Mouse (Mus musculus) CD8-positive naive resting alpha-beta T cell, adult 2 months (primary cell): ENCODE results near the gene Lpar2.

Experiments
- DNase-seq, 2 experiments: peaks; one replicate each; pipeline ENCODE4 v3.0.0; 2022; ENCODE audit warnings: low read depth in 2 of 2, low spot score in 2 of 2

The Lpar2 gene

DNA sequence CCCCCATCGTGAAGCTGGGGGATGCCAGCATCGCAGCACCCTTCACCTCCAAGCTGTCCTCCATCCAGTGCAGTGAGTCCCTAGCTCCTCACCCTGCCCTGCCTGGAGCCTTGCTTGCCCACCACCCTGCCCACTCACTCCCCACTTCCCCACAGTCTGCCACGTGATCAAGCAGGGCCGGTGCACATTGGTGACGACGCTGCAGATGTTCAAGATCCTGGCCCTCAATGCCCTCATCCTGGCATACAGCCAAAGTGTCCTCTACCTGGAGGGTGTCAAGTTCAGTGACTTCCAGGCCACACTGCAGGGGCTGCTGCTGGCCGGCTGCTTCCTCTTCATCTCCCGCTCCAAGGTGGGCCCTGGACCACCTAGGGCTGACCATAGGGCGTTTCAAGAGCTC, 16.7 kb upstream of the Lpar2 start:
- no peak for DNase-seq

DNA sequence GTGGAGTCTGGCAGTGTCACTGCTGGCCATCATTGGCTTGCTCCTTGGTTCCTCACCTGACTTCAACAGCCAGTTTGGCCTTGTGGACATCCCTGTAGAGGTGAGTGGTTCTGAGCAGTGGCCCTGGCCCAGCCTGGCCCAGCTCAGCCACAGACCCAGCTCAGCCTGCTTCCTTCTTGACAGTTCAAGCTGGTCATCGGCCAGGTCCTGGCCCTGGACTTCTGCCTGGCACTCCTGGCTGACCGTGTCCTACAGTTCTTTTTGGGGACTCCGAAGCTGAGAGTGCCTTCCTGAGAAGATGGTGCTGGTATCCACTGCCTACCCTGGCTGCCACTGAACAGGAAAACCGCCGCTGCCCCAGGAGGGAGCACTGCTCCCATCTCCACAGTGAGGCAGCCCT, 15.0 kb upstream of the Lpar2 start:
- no peak for DNase-seq

DNA sequence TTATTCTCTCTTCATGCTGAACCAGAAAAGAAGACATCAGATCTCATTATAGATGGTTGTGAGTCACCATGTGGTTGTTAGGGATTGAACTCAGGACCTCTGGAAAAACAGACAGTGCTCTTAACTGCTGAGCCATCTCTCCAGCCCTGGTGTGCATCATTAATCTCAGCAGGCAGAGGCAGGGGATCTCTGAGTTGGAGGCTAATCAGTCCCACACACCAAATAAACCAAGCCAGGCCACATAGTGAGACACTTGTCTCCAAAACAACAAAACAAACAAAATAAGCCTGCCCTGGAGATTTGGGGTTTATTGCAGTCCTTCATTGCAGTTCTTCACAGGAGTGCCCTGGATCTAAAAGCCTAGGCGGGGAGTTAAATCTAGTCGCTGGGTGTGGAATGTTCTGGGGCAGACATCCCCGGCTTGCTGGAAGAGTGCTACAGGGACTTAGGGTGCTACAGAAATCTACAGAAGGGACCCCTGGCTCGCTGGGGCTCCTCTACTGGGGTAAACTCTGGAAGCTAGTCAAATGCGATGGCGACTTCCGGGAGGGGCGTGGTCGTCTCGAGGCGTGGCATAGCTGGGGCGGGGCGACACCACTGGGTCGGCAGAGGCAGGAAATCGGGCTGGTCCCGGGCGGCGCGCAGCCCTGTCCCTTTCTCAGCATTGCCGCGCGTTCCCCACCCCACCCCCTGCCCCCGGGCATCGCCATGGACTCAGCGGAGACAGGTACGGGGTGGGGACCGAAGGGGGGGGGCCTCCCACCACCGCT, 13.9 kb upstream of the Lpar2 start, which contains the start of gene Gmip:
Gene Gmip (plus strand): TSS at position 586 of the 770 bp plus-strand sequence.
- peak; percentile 82 to 94 for DNase-seq

DNA sequence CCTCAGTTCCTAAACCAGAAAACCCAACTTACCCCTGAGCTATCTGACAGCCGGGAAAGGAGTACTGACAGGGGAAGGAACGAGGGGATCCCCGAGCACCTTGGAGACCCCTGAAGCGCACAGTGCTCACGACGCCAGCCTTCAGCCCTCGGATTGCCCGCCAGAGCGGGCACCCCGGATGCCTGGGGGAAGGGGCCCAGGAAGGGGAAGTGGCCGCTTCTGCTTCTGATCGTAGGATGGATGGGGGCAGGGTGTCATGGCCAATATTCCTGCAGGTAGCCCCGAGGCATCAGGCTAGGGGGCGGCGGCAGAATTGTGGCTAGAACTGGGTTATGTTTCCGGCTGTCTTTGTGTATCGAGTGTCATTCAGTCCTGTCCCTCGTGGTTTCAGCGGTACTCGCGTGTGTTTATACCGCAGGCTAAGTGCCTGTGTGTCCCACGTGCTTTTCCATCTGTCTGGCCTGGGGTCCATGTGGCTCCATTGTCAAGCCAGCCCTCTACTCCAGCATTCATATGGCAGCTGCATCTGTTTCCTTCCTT, 13.3 kb upstream of the Lpar2 start:
- peak; percentile 36 to 44 for DNase-seq

DNA sequence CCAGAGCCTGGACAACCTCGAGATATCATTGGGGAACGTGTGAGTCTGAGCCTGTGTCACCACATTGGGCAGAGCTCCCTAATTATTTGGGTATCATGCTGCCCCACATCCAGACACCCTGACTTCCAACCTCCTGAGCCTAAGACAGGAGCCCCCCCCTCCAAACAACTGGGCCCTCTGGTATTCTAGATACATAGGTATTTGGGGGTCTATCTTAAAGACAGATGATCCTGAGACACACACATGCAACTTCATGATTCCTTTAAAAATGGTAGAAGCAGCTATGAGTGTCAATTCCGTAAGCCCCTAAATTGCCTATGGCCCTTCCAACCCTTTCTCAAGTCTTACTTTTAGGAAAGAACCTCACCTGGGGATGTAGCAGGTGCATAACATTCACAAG, 12.4 kb upstream of the Lpar2 start:
- no peak for DNase-seq

DNA sequence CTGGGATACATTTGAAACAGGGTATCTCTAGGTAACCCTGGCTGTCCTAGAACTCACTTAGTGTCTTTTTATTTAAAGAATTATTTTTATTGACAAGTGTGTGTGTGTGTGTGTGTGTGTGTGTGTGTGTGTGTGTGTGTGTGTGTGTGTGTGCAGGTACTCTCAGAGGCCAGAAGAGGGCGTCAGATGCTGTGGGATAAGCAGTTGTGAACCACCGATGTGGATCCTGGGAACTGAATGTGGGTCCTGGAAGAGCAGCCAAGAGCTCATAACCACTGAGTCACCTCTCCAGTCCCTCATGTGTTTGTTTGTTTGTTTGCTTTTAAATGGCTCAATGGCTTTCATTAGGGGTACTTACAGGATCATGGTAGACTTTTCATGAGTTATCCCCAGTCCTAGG, 7.3 kb upstream of the Lpar2 start:
- no peak for DNase-seq

DNA sequence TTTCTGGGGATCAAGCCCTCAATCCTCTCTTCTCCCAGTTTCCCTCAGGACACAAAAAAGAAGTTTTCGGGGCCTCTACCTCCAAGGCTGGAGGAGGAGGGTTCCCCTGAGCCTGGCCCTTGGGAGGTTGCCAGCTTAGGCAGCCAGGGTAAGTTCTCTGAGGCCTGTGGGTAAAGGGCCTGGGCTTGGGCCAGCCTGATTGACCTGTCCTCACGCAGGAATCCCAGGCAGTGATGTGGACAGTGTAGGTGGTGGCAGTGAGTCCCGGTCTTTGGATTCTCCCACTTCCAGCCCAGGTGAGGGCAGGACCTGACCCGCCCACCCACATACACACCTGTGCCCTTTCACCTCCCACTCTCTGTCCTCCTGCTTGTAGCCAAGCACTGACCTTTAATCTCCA, 6.8 kb upstream of the Lpar2 start:
- DNase-seq = no peak

DNA sequence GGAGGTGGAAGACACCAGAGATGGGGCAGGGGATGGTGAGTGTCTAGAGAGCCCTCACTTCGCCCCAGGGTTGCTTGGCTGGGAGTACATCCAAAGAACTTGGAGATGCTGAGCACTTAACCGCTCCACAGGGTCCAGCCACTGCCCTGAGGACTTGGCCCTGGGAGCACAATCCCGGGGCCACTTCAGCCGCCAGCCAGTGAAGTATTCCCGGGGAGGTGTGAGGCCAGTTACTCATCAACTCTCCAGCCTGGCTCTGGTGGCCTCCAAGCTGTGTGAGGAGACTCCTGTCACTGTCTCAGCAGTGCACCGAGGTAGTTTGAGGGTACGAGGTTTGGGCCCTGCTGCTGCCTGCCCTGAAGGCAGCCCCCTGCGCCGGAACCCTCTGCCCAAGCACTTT, 1.8 kb upstream of the Lpar2 start:
- no peak for DNase-seq

DNA sequence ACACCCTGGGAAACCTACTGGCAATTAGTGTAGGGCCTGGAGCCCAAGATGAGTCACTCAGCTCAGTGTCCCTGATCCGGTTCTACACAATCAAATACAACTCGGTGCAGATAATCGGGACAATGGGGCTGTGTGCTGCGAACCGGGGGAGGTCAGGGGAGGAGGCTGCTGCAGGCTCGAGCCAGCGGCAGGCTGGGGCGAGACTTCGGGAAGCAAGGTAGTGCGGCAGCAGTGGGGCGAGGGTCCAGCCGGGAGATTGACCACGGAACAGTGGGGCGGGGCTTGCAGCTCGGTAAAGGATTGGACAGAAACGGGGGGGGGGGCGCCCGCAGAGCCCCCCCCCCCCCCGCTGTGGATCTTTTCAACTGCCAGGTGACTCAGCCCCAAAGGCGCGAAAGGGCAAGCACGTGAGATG, 251 bp upstream of the Lpar2 start:
- peak in 1 of 2 experiments; percentile 11 for DNase-seq

DNA sequence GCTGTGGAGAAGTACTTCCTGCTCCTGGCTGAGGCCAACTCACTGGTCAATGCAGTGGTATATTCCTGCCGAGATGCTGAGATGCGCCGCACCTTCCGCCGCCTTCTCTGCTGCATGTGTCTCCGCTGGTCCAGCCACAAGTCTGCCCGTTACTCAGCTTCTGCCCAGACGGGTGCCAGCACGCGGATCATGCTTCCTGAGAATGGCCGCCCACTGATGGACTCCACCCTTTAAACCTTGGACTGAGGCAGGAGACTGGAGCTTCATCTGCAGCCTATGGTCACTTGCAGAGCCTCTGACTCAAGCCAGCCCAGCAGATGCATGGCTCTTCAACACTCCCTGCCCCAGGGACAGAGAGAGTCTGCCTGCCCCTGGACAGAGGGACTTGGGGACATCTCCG, 4.1 kb downstream of the Lpar2 start:
- no peak for DNase-seq

DNA sequence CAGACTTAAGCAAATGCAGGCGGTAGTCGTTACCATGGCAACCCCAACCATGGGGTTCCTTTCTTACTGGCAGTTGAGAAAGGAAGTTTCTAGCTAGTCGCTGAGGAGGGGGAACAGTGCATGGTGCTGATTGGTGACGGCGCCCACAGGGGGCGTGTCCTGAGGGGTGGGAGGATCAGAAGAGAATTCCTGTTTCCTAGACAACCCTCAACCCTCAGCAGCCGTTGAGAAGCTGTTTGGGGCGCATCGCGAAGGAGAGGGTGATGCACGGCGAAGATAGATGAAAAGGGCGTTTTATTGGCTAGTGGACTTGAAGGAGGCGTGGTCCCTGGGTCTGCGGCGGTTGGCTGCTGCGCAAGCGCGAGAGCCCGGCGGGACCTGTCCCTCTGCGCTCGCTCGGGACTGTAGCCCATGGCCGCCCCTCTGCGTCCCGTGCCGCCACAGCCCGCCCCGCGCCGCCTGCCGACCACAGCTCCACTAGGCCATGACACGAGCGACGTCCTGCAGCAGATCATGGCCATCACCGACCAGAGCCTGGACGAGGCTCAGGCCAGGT, 10.1 kb downstream of the Lpar2 start, which contains the start of gene Pbx4:
Gene Pbx4 (plus strand): TSS at position 194 of the 556 bp plus-strand sequence.
- peak; percentile 86 for DNase-seq

DNA sequence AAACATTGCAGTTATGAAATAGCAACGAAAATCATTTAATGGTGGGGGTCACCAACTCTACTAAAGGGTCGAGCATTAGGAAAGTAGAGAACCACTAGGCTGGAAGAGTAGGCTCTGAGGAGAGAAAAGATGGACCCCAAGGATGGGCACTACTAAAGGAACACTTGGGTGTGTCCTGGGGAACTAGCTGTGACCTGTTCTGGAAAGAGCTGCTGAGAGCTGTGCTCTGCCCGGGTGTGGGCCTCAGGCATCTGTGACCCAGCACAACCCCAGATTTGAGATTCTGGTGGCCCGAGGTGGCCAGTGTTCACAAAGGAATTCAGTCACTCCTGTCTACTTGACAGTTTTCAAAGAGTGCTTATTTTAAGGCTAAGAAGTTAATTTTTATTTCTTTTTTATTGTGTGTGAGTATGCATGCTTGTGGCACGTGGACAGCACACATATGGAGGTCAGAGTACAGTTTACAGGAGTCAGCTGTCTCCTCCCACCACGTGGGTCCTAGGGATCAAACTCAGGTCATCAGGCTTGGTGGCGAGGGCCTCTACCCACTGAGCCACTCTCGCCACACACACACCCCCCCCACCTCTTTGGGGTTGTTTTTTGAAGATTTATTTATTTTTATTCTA, 14.9 kb downstream of the Lpar2 start:
- DNase-seq = no peak

DNA sequence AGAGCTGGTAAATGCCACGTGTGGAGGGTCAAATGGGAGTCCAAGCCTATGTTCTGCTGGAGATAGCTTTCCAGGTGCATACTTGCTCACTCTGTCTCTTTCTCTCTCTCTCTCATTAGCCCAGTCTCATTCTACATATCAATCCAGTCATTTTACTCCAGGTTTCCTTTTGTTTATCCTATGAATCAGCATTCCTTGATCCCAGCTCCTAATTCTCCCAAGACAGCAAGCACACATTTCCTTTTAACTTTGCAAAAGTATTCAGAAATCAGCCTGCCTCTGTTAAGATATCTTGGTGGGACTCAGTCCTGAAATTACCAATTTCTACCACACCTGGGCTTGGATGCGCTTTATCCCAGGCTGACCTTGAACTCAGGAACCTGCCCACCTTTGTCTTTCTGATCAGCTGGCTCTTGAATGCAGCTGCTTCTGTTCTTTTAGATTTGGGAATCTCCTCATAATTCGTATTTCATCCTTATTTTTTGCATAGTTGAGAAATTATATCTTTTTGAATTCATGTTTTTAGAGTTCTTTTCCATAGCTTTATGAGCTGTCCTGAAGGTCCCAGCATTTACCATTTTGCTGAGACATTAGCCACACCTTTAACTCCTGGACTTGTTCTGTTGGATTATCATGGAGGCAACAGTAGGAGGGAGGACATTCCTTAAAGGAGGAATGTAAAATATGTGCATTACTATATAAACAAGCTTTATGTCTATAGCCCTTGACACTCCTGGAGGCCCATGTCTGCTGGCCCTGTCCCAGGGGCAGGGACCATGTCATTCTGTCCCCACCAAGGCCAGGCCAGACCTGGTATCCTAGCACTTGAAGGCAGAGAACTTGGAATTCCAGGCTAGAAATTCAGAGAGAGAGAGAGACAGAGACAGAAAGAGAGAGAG, 25.2 kb downstream of the Lpar2 start:
- DNase-seq = no peak

DNA sequence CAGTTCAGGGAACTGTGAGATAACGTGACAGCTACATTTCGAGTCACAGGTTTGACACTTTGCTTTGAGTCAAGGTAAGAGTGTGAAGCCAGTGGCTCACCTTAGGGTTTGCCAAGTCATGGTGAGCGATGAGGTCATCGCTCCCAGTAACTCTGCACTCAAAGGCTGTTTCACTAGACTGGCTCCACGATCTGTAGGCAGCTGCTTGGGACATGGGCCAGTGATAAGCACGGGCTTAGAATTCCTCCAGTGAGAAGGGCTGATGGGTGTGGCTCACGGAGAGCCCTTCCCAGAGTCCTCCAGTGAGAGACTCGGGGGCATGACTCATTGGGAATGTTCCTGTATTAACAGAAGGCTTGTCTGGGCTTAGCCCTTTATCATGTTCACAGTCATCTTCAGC, 26.7 kb downstream of the Lpar2 start:
- no peak for DNase-seq

DNA sequence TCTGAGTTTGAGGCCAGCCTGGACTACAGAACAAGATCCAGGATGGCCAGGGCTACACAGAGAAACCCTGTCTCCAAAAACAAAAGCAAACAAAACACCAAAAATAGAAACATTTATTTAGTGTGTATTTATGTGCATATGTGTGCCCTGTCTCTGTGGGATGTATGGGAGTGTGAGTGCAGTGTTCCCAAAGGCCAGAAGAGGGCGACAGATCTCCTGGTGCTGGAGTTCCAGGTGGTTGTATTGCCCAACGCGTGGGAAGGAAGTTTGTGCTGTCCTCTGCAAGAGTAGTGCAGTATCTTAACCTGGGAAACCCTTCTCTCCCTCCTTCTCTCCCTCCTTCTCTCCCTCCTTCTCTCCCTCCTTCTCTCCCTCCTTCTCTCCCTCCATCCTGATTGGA, 27.7 kb downstream of the Lpar2 start:
- DNase-seq = no peak

DNA sequence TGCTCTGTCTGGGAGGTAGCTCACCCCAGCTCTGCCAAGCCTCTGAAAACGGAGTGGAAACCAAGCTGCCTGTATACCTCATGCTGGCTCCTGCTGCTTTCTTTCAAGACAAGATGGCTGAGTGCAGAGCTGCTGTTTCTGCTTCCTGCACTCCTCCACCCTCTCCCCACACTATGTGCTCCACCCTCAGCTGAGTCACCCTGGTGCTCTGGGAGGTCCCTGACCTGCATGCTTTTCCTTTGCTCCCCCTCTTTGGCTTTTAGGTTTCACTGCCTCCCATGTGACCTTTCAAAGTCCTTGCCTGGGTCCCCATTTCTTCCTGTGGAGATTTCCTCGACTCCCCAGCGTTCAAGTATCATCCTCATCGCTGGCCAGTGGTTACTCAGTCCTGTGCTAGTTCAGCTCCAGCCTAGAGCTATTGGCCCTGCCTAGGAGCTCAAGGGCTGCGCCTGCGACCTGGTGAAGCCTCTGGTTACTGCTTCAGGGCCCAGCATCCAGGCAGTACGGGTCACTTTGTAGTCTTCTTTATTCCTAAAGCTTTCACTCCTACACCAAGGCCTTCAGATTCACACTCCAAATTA, 28.8 kb downstream of the Lpar2 start:
- DNase-seq = no peak

DNA sequence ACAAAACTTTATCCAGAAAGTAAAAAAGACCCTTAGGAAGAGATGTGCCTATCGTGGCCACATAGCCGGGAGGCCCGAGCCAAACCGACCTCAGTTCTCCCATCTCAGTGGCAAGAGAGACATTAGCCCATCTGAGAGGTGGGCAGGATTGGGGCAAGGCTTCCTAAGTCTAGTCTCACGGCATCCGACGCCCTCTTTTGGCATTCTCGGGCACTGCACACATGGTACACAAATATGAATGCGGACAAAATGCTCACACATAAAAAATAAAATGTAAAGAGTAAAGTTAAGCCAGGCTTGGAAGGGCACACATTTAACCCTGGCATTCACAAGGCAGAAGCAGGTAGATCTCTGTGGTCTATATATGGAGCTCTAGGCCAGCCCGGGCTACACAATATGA, 31.6 kb downstream of the Lpar2 start:
- no peak for DNase-seq

DNA sequence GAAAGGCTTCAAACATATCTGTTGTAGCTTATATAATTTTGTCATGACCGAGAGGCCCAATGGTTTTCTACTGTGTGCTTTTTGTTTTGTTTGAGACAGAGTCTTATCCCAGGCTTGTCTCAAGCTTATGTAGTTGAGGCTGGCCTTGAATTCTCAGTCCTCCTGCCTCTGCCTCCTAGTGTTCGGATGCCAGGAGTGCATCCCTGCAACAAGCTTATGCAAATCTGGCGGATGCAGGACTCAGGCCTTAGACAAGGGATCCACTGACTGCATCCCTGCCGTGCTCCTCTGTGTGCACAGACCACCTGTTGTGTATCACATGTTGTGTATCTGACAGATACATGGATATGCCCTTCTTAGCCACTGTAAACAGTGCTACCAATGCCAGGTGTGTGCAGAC, 38.6 kb downstream of the Lpar2 start:
- no peak for DNase-seq

DNA sequence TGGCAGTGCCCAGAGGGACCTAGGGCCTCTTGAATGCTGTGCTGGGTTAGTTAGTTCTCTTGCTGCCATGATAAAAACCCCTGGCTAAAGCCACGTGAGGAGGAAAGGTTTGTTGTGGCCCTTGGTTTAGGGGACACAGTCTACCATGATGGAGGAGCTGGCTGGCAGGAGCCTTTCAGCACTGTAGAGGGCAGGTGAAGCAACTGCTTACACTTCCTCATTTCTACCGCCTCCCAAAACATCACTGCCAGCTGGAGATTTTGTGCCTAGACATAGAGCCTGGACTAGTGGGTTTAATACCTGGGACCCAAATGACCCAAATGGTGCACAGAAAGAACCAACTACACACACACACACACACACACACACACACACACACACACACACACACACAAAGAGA, 39.0 kb downstream of the Lpar2 start:
- DNase-seq = no peak

DNA sequence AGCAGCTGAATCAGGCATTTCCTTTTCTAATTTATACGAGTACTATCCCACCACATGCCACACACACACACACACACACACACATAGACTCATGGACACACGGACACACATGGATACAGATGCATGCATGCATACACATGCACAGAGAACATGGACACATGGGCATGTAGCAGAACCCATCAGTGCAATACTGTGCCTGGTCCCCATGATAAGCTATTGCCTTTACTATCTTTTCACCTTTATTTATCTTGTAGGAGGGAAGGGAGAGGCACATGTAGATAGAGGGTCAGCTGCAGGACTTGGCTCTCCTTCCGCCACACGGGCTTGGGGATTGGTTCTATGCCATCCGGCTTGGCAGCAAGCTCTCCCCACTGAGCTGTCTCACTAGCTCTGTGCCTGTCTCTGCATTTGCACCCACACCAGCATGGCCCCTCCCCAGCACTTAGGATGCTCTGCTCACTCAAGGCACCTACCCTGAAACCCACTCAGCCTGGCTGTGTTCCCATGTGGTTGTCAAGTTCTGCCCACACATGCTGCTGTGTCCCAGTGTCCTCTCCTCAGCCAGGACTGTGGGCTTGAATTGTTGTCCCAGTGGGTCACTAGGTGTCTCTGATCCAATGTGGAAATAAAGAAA, 41.3 kb downstream of the Lpar2 start:
- DNase-seq = no peak
